In genomic region chr15:67408871-67409559, GRCm38 (mm10) we compare ENCODE assay signal across 22 mouse cellular contexts.
DNase-seq lines count a peak whose midpoint lies in the region; ATAC-seq lines count a peak whose summit lies in the region.
"Had no signal": no experiment of that assay in that cellular context is flagged by ENCODE, and none has a peak within 500 bp of the region (broad histone marks: within the 10 kb centered on the region; RNA-seq: fewer than 3 reads in every experiment).

No protein-coding gene starts in this region.

- no peaks in the 10 kb centered on the region for H3K4me1 ChIP-seq in lung, embryonic 16.5 days (replicated peaks; ENCODE audit: control insufficient read depth, insufficient read depth, low read length)
- H3K4me1 ChIP-seq: embryonic facial prominence, embryonic 15.5 days; hindbrain, embryonic 15.5 days; intestine, embryonic 15.5 days; limb, embryonic 15.5 days; midbrain, embryonic 10.5 days had no signal

- no peak overlapping the region for H3K9ac ChIP-seq in lung, embryonic 16.5 days (ENCODE audit: low read length)
- H3K9ac ChIP-seq: embryonic facial prominence, embryonic 15.5 days; hindbrain, embryonic 15.5 days; intestine, embryonic 15.5 days; limb, embryonic 15.5 days; liver, embryonic 14.5 days had no signal

- H3K4me3 ChIP-seq in lung, embryonic 16.5 days (ENCODE audit: low read length) = no peak overlapping the region
- H3K4me3 ChIP-seq: embryonic facial prominence, embryonic 15.5 days; hindbrain, embryonic 15.5 days; intestine, embryonic 15.5 days; limb, embryonic 15.5 days; midbrain, embryonic 10.5 days had no signal

- no peak overlapping the region for H3K4me2 ChIP-seq in lung, embryonic 16.5 days (ENCODE audit: low read depth, low read length)
- H3K4me2 ChIP-seq: embryonic facial prominence, embryonic 15.5 days; heart, embryonic 11.5 days; hindbrain, embryonic 15.5 days; intestine, embryonic 15.5 days; limb, embryonic 15.5 days had no signal

- H3K27ac ChIP-seq in lung, embryonic 16.5 days (ENCODE audit: low read length) = no peak overlapping the region
- H3K27ac ChIP-seq: embryonic facial prominence, embryonic 15.5 days; hindbrain, embryonic 15.5 days; intestine, embryonic 15.5 days; limb, embryonic 15.5 days; liver, embryonic 14.5 days; midbrain, embryonic 10.5 days had no signal

- WGBS in lung, embryonic 16.5 days = 44% methylated on average over 9 of the region's 9 CpGs

- H3K36me3 ChIP-seq in lung, embryonic 16.5 days (ENCODE audit: control insufficient read depth, insufficient read depth, low read length) = no peaks in the 10 kb centered on the region
- H3K36me3 ChIP-seq: embryonic facial prominence, embryonic 15.5 days; G1E; hindbrain, embryonic 15.5 days; intestine, embryonic 15.5 days; limb, embryonic 15.5 days; midbrain, embryonic 10.5 days had no signal

- no peaks in the 10 kb centered on the region for H3K9me3 ChIP-seq in lung, embryonic 16.5 days (ENCODE audit: control insufficient read depth, low read length)
- H3K9me3 ChIP-seq: embryonic facial prominence, embryonic 15.5 days; G1E; hindbrain, embryonic 15.5 days; intestine, embryonic 15.5 days; limb, embryonic 15.5 days; midbrain, embryonic 10.5 days had no signal

- peak; percentile 55 for DNase-seq in heart, adult 11 months
- DNase-seq in heart, adult 9 months (ENCODE audit: low spot score in 2 of 2) = no peak
- no peak for DNase-seq in lung, postnatal 25 days (ENCODE audit: low spot score)
- DNase-seq in thymus, postnatal 4 days = peak; percentile 16
- DNase-seq in thymus, postnatal 25 days = no peak
- DNase-seq in frontal cortex, postnatal 25 days (ENCODE audit: low spot score in 2 of 2) = no peak
- DNase-seq: adrenal gland, adult 8-10 months; cerebellum, adult 18-20 months; cerebellum, postnatal 14 days; left cerebral cortex, postnatal 4 days had no signal

- ATAC-seq in lung, embryonic 16.5 days (ENCODE audit: low read depth) = peak; percentile 41
- ATAC-seq: forebrain, embryonic 14.5 days; intestine, embryonic 15.5 days; Patski had no signal

- no peaks in the 10 kb centered on the region for H3K27me3 ChIP-seq in lung, embryonic 16.5 days (ENCODE audit: control insufficient read depth, insufficient read depth, low read depth, low read length)
- H3K27me3 ChIP-seq: CH12.LX; embryonic facial prominence, embryonic 15.5 days; hindbrain, embryonic 15.5 days; intestine, embryonic 15.5 days; limb, embryonic 15.5 days; Patski had no signal

Comparison
In these comparisons a context has a peak if more than half of its experiments do, and no peak if none do; other contexts are left out.
1. DNase-seq: peak in heart, adult 11 months (single experiment) and thymus, postnatal 4 days (single experiment); none in heart, adult 9 months (0 of 2), lung, postnatal 25 days (single experiment), thymus, postnatal 25 days (single experiment) and frontal cortex, postnatal 25 days (0 of 2).